7 mouse cellular contexts compared by ENCODE assay signal in genomic region chr5:122401303-122401640, GRCm38 (mm10). TPM values are rescaled to one million over a fixed set of nuclear protein-coding genes. Genes with fewer than 3 reads are reported as not detected.
DNase-seq lines count a peak whose midpoint lies in the region; TF ChIP-seq lines count a peak whose summit lies in the region.

No protein-coding gene starts in this region.

- intact Hi-C loops in gastrocnemius, postnatal 14 days (cut with DNase I; ENCODE audit: low total_unique reads), result loop anchor here (2.0 to 10.0 kb wide), 2 partner anchors 224 to 324 kb away; no protein-coding TSS in a partner anchor

- H3K9ac ChIP-seq in MEL (ENCODE audit: control insufficient read depth, low read depth, low read length, poor library complexity, severe bottlenecking), result no peak overlapping the region

- peaks cover 11% of the 10 kb centered on the region for H3K79me2 ChIP-seq in MEL (ENCODE audit: control insufficient read depth, insufficient read depth, low read length, poor library complexity)

- H3K27ac ChIP-seq in MEL (ENCODE audit: control insufficient read depth, low read depth, low read length), result no peak overlapping the region

- H3K27me3 ChIP-seq in MEL (ENCODE audit: control insufficient read depth in 1 of 2, insufficient read depth in 2 of 2, low read length in 2 of 2), result no peaks in the 10 kb centered on the region

- no peaks in the 10 kb centered on the region for H3K9me3 ChIP-seq in MEL (replicated peaks; ENCODE audit: insufficient read depth, low read length)

- DNase-seq in CD4-positive, CD25-positive, alpha-beta regulatory T cell, adult 2 months (ENCODE audit: low read depth, low spot score), result peak; percentile 81
- DNase-seq in MEL (ENCODE audit: low read depth, low spot score), result peak; percentile 50
- peak; percentile 81 for DNase-seq in cerebellum, adult 8-10 months
- DNase-seq in gastrocnemius, postnatal 14 days, result peak; percentile 67
- DNase-seq in kidney, postnatal 4 days, result peak; percentile 83 to 84
- peak; percentile 59 to 77 for DNase-seq in lung, postnatal 4 days
- DNase-seq in spleen, postnatal 10 days (ENCODE audit: low spot score in 2 of 2), result peak; percentile 65 to 77

- peak; percentile 63 for TF ChIP-seq RAD21 in MEL (IDR thresholded peaks at IDR 0.05; ENCODE audit: low read depth, low read length)

- no peak for TF ChIP-seq EP300 in MEL (IDR thresholded peaks at IDR 0.05; ENCODE audit: low read depth in 1 of 2, low read length in 2 of 2)

- H3K4me1 ChIP-seq in MEL (ENCODE audit: control insufficient read depth in 1 of 2, insufficient read depth in 2 of 2, low read length in 2 of 2), result no peaks in the 10 kb centered on the region

- peak; percentile 82 to 94 (median 94) for TF ChIP-seq CTCF in MEL (IDR thresholded peaks at IDR 0.05 in 2 of 3, conservative IDR thresholded peaks at IDR 0.05 in 1 of 3; ENCODE audit: control insufficient read depth in 1 of 3, insufficient read depth in 1 of 3, low read depth in 2 of 3, low read length in 3 of 3, poor library complexity in 1 of 3, severe bottlenecking in 1 of 3)

- TF ChIP-seq POLR2A in MEL (IDR thresholded peaks at IDR 0.05; ENCODE audit: control insufficient read depth in 1 of 2, insufficient read depth in 1 of 2, low read depth in 1 of 2, low read length in 2 of 2, poor library complexity in 1 of 2), result 0 out of 4 replicates have a peak, but pooled peaks of 1 of the 2 experiments have one; percentile 23

- H3K36me3 ChIP-seq in MEL (ENCODE audit: control insufficient read depth in 1 of 2, insufficient read depth in 2 of 2, low read length in 2 of 2), result peaks cover 0 to 19% of the 10 kb centered on the region in 2 experiments; a peak in 2 of 4 replicates

- H3K4me3 ChIP-seq in MEL (ENCODE audit: control insufficient read depth in 1 of 2, insufficient read depth in 1 of 2, low read depth in 2 of 2, low read length in 2 of 2), result no peak overlapping the region

TF ChIP-seq in MEL, 35 proteins besides CTCF, POLR2A, EP300 and RAD21:
- TF ChIP-seq USF2 (IDR thresholded peaks at IDR 0.05; ENCODE audit: borderline replicate concordance in 1 of 2, insufficient read depth in 1 of 2, low read depth in 1 of 2, low read length in 2 of 2) (no peak), SMC3 (IDR thresholded peaks at IDR 0.05; ENCODE audit: low read depth, low read length) (peak; percentile 64), SIN3A (IDR thresholded peaks at IDR 0.05; ENCODE audit: low read length) (0 out of 2 replicates have a peak, but pooled peaks have one; percentile 18)

RNA-seq across cellular contexts. Expression of gene Arpc3, which starts 9.6 kb away (rescaled TPM):
- 406 and 433 TPM in 2 replicates for total RNA-seq in MEL (2012; rRNA removed)
- polyA plus RNA-seq in MEL (2012; ENCODE audit: insufficient read depth in 1 of 2, insufficient read length in 2 of 2, low read depth in 1 of 2, low replicate concordance in 2 of 2, missing spikeins in 1 of 2), result 1,000 to 10,000 TPM in 1 of 2 experiments, 100 to 1,000 TPM in 1; 365 to 1,109 TPM
- 10 to 100 TPM; 68.8 to 72.9 TPM for total RNA-seq in gastrocnemius, postnatal 14 days (2021)

RNA-seq across cellular contexts. Expression of gene Anapc7, which starts 20.2 kb away (rescaled TPM):
- 39.9 and 40.5 TPM in 2 replicates for total RNA-seq in MEL (2012; rRNA removed)
- 10 to 100 TPM in 1 of 2 experiments, not detected in 1; 49.7 TPM for polyA plus RNA-seq in MEL (2012; ENCODE audit: insufficient read depth in 1 of 2, insufficient read length in 2 of 2, low read depth in 1 of 2, low replicate concordance in 2 of 2, missing spikeins in 1 of 2)
- 10 to 100 TPM; 16.6 to 18.1 TPM for total RNA-seq in gastrocnemius, postnatal 14 days (2021)

RNA-seq across cellular contexts. Expression of gene Fam216a, which starts 29.1 kb away (rescaled TPM):
- 68.9 and 73.8 TPM in 2 replicates for total RNA-seq in MEL (2012; rRNA removed)
- polyA plus RNA-seq in MEL (2012; ENCODE audit: insufficient read depth in 1 of 2, insufficient read length in 2 of 2, low read depth in 1 of 2, low replicate concordance in 2 of 2, missing spikeins in 1 of 2), result 100 to 1,000 TPM in 1 of 2 experiments, not detected in 1; 100 TPM
- 1 to 10 TPM; 7.6 to 7.8 TPM for total RNA-seq in gastrocnemius, postnatal 14 days (2021)

RNA-seq across cellular contexts. Expression of gene Gpn3, which starts 29.6 kb away (rescaled TPM):
- total RNA-seq in MEL (2012; rRNA removed), result 81.1 and 85.6 TPM in 2 replicates
- polyA plus RNA-seq in MEL (2012; ENCODE audit: insufficient read depth in 1 of 2, insufficient read length in 2 of 2, low read depth in 1 of 2, low replicate concordance in 2 of 2, missing spikeins in 1 of 2), result 10 to 100 TPM in 1 of 2 experiments, not detected in 1; 89.9 TPM
- 10 to 100 TPM; 20.0 to 26.6 TPM for total RNA-seq in gastrocnemius, postnatal 14 days (2021)

RNA-seq across cellular contexts. Expression of gene Vps29, which starts 47.1 kb away (rescaled TPM):
- total RNA-seq in MEL (2012; rRNA removed), result 91.9 and 92.1 TPM in 2 replicates
- polyA plus RNA-seq in MEL (2012; ENCODE audit: insufficient read depth in 1 of 2, insufficient read length in 2 of 2, low read depth in 1 of 2, low replicate concordance in 2 of 2, missing spikeins in 1 of 2), result 100 to 1,000 TPM; 101 to 424 TPM
- 10 to 100 TPM; 48.9 to 50.1 TPM for total RNA-seq in gastrocnemius, postnatal 14 days (2021)
